Mouse (Mus musculus) WW6 (cell line): ENCODE data around the gene Tnfrsf8.
"Not testable (repeated sequence)": the region's sequence is repeated elsewhere in the genome, so short reads cannot be mapped to it uniquely, and the experiment has no call there.

ENCODE experiments used
- DNase-seq: peaks from one replicate; pipeline ENCODE4 v3.0.0-alpha.2; 2013; ENCODE audit warnings: low read depth, low spot score

Tnfrsf8 gene

DNA sequence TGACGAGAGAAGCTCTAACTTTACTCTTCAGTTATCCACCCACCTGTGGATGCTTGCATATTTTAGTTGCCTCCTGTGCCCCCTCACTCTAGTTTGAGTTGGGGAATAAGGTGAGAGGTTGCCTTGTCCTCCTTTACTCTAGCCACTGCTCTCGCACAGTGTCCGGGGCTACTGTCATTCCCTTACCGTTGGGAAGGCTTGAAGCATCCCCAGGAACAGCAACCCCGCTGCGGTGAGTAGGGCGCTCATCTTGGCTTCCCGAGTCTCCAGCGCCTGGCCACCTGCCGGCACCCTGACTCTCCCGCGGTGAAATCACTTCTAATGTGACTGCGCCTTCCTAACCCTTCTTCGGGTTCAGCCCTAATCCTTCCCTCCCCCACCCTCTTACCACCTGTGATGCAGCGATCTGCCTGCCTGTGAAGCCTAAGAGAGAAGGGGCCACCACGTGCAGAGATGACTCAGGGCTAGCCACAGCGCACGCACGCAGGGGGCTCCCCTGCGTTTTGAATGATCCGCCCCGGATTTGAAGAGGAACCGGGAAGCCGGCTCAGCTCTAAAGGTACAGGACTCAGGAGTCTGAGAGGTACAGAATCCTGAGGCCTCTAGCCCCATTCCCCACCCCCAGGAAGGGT, at the start of gene Tnfrsf8:
TSS of gene Tnfrsf8 (minus strand) at position 329 of the 632 bp plus-strand sequence.
- DNase-seq, result no peak

DNA sequence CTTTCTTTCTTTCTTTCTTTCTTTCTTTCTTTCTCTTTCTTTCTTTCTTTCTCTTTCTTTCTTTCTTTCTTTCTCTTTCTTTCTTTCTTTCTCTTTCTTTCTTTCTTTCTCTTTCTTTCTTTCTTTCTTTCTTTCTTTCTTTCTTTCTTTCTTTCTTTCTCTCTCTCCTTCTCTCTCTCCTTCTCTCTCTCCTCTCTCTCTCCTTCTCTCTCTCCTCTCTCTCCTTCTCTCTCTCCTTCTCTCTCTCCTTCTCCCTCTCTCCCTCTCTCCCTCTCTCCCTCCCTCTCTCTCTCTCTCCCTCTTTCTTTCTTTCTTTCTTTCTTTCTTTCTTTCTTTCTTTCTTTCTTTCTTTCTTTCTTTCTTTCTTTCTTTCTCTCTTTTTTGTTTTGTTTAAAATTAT, 46.7 kb upstream of the Tnfrsf8 start:
- DNase-seq, result not testable (repeated sequence)

DNA sequence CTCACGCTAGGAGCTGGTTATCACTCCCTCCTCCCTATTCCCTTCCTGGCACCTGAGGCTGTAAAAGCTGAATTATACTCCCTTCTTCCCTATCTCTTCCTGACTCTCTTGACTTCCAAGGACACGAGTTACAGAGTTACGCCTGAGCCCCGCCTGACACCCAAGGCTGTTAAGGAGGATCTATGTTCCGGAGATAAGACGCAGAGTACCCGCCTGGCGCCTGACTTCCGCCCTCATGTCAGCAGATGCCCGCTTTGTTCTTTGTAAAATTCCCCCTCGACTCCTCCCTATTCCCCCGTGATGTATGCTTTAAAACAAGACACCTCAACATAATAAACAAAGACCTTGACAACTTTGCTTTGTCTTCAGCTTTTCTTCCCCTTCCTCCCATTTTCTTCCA, 46.1 kb upstream of the Tnfrsf8 start:
- DNase-seq, result peak; percentile 29

DNA sequence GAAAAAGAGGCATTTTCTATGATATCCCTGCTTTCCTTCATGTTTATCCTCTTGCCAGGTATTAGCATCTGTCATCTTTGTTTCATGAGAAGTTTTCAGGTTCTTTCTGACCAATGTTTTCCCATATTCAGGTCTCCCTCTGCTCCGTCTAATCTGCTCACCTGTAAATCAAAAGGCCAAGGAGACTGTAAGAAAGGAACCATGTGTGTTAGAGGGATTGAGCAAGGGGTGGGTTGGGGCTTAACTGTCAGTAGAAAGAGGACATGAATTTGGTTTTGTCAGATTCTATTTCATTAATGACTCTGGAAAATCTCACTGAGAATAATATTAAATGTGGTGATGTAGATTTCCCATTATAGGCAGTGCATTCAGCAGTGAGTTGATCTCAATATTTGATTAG, 45.6 kb upstream of the Tnfrsf8 start:
- no peak for DNase-seq

DNA sequence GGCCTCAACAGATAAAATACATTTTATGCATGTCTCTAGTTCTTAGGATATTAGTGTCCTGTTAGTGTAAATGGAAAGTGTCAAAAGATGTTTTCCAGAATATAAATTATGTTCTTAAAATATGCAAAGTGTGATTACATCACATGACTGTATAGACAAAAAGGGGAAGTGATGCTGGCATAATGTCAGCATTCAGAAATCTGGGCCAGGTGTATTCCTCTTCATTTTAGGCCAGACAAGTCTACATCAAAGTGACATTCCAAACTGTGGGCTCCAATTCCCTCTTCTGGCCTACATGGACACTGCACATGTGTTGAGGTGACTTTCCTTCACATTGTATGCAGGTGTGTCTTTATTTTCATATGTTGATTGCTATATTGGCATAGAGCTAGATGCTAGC, 41.3 kb upstream of the Tnfrsf8 start:
- no peak for DNase-seq

DNA sequence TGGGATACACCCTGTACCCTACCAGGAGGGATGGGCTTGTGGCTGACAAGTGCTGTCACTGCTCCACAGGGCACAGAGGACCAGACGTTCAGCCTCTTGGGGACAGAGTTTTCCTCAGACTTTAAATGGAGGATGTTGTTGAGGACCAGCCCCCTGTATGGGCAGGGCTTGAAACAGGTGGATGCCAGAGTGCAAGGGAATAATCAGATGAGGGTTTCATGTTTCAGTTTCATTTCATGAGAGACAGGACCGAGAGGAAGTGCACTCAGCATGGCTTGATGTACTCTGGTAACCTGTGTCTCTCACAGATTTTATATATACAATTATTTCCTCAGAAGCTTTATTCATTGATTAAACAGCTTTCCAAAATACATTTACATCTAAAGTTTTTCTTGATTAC, 38.9 kb upstream of the Tnfrsf8 start:
- no peak for DNase-seq

DNA sequence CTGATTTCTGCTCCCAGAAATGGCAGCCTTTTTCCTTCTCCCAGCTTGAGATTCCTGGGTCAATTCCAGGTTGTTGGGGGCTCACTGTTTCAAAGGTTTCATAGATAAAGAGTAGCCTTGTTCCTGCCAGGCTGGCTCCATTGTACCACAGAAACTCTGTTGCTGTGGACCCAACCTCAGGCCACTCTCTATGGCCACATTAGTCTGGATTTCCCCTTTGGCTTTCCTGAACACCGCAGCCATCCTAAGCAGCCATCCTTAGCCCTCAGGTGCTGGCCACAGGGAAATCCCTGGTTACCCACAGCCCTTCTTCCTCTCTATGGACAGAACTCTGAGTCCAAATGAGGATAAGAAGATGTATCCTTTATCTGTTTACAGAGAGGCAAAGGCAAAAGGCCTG, 30.0 kb upstream of the Tnfrsf8 start:
- DNase-seq, result no peak

DNA sequence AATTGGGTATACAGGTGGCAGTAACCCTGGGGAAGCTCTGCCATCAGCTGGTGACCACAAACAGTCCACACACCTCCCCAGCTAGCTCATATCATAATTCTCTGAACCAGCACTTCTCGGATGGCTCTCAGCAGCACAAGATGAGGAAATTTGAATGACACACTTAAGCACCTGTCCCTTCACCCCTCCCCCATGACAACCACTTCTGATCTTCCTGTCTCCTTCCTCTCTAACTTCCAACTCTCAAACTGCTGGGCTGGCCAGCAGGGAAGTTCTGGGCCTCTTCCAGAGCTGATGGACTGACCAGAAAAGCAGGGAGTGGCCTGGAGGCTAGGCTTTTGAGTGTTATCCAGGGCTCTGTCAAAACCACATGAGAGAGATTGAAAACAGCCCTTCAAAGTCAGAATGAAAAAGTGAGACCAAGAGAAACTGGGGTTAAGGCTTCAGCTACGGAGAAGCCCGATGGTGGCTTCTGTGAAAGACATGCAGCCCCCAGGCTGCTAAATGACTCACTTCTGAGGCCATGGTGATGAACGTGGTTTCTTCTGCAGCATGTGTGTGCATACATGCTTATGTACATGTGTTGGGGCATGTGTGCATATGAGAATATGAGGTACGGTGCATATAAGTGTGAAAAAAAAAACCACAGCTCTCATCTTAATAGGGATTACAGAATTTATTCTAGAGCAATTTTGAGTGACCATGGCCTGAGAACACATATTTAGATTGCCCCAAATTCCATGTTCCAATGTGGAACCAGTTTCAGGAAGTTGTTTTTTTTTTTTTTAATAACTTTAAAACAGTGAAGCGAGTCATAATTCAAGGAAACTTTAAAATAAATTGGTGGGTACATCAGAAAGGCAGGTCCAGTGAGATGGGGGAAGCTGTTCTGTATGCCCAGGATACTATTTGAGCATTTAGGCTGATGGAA, 27.2 kb upstream of the Tnfrsf8 start:
- DNase-seq, result no peak

DNA sequence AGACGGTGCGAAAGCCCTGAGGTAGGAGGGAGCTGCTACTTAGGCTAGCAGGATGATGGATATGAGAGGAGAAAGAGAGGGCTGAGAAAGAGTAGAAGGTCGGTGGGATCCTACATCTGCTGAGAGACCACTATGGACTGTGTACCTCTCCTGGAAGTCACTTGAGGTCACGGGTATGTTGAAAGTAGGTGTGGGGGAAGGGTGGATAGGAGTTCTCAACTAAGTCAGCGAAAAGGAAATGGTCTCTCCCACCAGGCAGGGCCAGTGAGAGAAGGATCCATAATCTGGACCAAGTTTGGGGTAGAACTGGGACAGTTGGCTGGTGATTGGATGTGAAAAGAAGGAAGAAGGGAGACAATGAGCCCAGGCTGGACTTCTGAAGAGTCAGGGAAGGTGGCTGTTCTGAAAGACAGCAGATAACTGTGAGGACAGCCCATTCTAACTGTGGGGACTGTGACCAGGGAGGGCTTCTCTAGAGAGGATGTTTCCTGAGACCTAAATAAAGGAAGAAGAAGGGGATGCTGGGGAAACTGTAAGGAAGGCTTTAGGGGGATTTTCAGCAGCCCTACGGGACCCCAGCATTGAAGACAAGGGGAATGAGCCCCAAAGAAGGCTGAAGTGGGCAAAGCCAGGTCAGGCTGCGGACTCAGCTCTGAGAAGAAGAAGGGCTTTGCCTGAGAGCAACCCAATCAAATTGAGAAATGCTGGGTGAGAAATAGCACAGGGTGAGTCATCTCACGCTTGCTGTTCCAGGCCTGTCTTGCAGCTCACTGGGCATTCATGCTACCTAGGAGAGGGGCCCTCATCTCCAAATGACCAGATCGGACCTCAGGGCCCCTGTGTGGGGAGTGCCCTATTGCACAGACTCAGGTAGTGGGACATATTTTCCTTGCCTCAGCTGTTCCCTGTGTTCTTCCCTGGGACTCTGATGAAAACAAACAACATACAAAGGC, 23.2 kb upstream of the Tnfrsf8 start:
- no peak for DNase-seq

DNA sequence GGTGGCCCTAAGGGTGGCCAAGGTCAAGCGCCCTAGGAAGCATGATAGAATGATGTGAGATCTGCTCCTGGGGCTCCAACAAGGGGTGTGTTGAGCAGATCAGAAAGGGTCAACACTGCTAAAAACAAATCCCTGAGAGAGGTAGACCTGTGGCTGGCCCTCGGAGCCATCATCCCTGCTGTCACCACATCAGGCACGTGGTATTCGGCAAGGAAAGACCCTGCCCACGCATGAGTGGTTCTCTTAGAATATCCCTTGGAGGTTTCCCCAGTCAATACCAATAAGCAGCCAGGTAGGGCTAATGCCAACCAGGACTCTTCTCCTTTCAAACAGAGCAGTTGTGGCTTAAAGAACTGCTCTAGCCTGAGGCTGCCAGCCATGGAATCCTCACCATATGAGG, 21.6 kb upstream of the Tnfrsf8 start:
- DNase-seq, result no peak

DNA sequence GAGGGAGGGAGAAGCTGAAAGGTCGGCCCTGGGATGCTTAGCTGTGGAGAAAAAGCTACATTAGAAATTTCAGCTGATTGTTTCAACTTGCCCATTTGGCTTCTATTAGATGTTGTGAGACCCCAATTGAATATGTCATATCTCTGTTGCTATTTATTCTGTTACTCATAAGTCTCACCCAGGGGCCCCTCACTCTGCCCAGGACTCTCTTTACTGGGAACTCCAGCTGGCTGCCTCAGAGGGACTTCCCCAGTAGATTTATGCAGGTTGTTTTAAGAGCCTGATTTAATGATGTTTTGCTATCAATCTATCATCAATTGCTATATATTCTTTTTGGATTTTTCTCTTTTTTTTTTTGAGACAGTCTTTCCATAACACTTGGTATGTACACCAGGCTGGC, 21.1 kb upstream of the Tnfrsf8 start:
- DNase-seq, result no peak

DNA sequence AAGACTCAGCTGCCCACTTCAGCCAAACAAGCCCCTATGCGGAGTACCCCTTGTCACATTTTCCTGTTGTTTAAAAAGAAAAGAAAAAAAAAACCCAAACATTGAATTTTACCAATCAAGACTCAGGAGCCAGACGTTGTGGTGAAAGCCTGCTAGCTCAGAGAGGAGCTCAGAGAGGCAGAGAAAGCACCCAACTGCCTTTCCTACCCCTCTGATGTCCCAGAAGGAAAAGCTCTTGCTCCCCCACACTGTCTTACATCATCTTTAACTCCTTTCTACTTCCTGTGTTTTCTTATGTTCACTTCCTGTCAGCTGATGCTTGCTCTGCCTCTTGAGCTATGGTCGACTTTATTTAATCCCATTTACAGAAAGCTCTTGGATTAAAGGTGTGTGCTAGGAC, 8.7 kb upstream of the Tnfrsf8 start:
- DNase-seq, result no peak

DNA sequence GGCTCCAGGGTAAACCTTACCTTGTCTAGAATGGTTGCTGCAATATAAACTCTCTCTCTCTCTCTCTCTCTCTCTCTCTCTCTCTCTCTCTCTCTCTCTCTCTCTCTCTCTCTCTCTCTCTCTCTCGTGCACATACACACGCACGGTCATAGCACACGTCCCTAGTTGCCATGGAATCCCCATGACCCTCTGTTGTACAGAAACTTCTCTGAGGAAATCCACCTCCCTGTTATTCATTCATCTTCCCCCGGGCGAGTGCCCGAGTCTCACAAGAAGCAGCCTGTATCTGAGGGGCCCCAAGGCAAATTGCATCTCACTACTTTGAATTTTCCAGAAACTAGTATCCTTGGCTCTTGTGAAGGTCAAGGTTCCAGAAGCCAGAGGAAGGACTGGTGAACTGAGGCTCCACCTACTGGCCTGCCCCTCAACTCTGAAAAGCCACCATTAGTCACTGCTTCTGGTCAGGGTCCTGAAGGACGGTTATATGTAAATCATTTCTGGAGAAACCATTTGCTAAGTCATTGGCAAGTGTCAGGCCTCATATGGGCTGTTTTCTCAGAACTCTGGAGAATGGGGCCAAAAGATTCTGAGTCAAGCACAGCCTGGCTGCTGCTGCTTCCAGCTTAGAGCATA, 8.1 kb upstream of the Tnfrsf8 start:
- no peak for DNase-seq

DNA sequence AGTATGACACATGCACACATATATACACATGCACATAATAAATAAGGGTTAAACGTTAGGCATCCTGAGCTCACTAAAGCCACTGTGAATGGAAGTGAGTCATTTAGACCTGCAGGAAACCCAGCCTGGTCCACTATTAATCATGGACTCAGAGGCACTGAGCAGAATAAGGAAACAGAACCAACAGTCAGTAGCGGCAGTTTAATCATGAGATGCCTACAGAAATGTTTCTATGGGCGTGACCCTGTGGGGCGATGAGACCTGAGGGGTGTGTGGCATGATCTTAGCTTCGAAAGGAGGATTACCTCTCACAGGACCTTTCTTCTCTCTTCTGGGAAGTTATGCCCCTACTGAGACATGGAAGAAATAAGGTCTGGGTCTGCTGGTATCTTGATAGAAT, 7.2 kb upstream of the Tnfrsf8 start:
- no peak for DNase-seq

DNA sequence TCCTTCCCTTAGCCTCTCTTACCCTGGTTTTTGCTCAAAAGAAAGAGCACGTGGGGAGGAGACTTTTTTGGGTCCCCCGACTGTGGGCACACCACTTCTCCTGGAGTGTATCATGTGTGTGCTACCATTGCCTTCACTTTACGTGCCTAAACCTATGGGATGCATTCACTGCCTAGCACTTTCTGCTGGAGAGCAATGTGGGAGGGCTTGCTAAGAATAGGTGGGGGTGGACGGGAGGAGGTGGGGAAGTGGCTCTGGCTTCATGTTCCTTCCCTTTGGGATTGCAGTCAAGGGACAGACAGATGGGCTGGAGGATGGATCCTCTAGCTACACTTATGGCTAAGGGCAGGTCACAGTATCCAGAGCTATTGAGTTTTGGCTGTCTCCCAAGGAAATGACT, 5.7 kb upstream of the Tnfrsf8 start:
- DNase-seq, result no peak

DNA sequence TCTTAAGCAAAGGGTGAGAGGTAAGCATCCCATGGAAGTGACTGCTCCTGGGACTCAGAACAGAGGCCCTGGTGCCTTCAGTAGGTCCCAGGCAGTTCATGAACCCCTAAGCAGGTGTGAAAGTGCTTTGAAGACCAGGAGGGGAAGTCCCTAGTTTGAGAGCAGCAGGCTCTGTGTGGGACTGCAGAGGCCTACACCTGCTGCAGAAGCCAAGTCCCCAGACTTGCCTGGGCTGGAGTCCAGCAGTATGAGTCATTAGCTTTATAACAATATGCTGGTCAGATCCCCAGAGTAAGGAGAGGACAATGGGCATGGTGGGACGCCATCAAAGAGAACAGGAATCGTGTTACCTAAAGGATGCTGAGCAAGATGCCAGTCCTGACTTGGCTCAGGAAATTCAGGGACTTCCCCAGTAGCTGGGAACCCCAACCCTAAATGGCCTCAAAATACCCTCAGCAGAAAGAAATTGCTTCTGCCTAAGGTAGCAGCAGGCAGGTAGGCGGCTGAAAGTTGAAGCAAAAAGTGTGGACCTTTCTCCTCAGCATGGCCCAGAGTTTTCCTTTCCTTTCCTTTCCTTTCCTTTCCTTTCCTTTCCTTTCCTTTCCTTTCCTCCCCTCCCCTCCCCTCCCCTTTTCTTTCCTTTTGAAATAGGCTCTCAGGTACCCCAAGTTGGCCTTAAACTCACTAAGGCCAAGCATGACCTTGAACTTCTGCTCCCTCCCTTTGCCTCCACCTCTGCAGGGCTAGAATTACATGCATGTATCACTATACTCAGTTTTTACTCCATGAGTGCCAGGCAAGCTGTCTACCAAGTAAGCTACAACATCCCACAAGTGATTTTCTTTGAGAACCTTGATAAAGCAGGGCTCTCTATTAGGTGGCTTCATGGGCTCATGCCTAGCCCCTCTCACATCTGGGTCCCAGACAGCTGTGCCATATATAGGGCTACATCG, 4.6 kb upstream of the Tnfrsf8 start:
- DNase-seq, result no peak

DNA sequence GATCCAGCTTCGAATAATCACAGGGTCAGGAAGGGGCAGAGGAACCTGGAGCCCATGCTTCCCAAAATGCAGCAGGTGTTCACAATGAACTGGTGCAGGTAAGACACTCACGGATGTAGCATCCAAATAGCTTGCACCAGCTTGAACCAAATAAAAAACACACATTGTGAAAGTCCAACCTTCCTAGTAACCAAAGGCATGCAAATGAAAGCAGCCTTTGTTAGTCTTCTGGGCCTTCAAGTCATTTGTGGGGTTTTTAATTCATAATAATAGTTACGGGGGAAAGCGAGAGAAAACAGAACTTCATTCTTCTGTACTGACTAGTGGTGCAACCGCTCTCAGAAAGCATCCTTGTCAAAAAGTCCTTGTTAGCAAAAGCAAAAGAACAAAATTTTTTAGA, 1.7 kb upstream of the Tnfrsf8 start:
- DNase-seq, result no peak

DNA sequence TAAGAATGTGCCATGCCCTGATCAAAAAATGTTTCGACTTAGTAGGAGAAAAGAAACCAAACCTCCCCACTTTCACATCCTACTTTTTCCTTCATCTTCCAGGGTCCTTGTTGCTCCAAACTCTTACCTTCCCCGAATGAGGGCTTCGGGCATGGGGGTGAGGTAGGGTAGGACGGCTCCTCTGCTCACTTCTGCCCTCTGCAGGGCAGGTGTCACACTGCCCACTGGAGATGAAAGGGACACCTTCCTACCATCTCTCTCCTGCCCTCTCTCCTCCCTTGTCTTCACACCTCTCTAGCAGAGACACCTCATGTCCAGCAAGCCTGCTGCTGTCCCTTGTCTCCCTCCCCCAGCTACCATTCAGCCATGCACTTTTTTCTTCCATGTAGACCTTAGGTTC, 998 bp downstream of the Tnfrsf8 start:
- no peak for DNase-seq

DNA sequence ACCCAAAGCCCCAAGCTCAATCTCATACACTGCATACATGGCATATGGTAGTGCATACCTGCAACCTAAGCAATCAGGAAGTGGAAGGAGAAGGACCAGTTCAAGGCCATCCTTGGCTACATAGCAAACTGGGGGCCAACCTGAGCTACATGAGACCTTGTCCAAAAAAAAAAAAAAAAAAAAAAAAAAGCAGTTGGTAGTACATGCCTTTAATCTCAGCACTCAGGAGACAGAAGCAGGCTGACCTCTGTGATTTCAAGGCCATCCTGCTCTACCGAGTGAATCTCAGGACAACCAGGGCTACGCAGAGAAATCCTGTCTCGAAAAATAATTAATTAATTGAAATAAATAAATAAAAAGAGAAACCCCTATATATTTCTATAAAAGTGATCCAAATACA, 1.7 kb downstream of the Tnfrsf8 start:
- no peak for DNase-seq

DNA sequence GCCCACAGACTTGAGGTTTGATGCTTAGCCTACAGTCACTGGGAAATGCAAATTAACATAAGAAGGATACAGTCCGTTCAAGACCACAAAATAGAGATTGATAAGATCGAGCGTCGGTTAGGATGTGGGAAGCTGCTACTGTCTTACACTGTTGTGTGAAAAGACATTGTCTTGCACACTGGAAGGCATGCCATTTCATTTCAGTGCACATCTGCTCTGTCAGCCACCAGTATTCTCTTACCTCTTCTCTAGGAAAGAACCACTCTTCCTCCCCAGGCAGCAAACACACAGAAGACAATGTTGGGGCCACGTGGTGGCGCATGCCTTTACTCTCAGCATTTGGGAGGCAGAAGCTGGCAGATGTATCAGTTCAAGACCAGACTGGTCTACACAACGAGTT, 2.4 kb downstream of the Tnfrsf8 start:
- no peak for DNase-seq
